Mouse (Mus musculus) E14TG2a.4 (cell line): ENCODE results near the gene Abcf1.
A peak's percentile ranks its signal among the peaks of the same experiment; 100 is the strongest.

Experiments
- CTCF ChIP-seq: conservative IDR thresholded peaks from 2 replicates; pipeline ENCODE4 v1.5.1; 2014; ENCODE audit warnings: low read length
- NANOG ChIP-seq: IDR thresholded peaks from 2 replicates; pipeline ENCODE4 v1.6.1; 2014; ENCODE audit warnings: borderline replicate concordance, low read length, mixed read lengths

- TF ChIP-seq CTCF (peak; percentile 98), NANOG (no peak)
Observed at GRCm38 (mm10) chr17:35996949-35997348, 27.4 kb upstream of the Abcf1 start.
